Mouse (Mus musculus) limb, embryonic 15.5 days (tissue): ENCODE measurements around the gene Plcb3. TPM values are rescaled to one million over a fixed set of nuclear protein-coding genes. Genes with fewer than 3 reads are reported as not detected.
A peak's percentile ranks its signal among the peaks of the same experiment; 100 is the strongest.

Experiments
- ATAC-seq: fragments of 200-750 bp; cut with Nextera tagmentation; 2 replicates; pipeline ENCODE4 v1.8.0; 2017; ENCODE audit warnings: low read depth, moderate TSS enrichment; ENCODE audit not compliant: insufficient number of reproducible peaks, low FRiP score, low TSS enrichment
- H3K27ac ChIP-seq: fragments of 300-500 bp; sonication (generic); 2 replicates; pipeline ENCODE4 v1.5.1; 2015; ENCODE audit warnings: moderate library complexity, mild to moderate bottlenecking, inconsistent platforms
- H3K27me3 ChIP-seq: fragments of 300-500 bp; sonication (generic); 2 replicates; pipeline ENCODE4 v1.6.1; 2015; ENCODE audit warnings: inconsistent platforms
- H3K36me3 ChIP-seq: fragments of 300-500 bp; sonication (generic); 2 replicates; pipeline ENCODE4 v1.6.1; 2015; ENCODE audit warnings: inconsistent platforms
- H3K4me1 ChIP-seq: fragments of 300-500 bp; sonication (generic); 2 replicates; pipeline ENCODE4 v1.6.1; 2015; ENCODE audit warnings: inconsistent platforms
- H3K4me2 ChIP-seq: fragments of 300-500 bp; sonication (generic); 2 replicates; pipeline ENCODE4 v1.6.1; 2015; ENCODE audit warnings: mild to moderate bottlenecking, inconsistent platforms
- H3K4me3 ChIP-seq: fragments of 300-500 bp; sonication (generic); 2 replicates; pipeline ENCODE4 v1.5.1; 2015; ENCODE audit warnings: mild to moderate bottlenecking, inconsistent platforms
- H3K9ac ChIP-seq: fragments of 300-500 bp; sonication (generic); 2 replicates; pipeline ENCODE4 v1.6.1; 2015; ENCODE audit warnings: inconsistent platforms
- H3K9me3 ChIP-seq: fragments of 300-500 bp; sonication (generic); 2 replicates; pipeline ENCODE4 v1.6.1; 2016; ENCODE audit warnings: inconsistent platforms
- WGBS: fragments of 180-500 bp; shearing (Covaris S2); methylation state at CpG from one replicate; pipeline ENCODE4 v1.1.7; 2015; 5-methylcytosine and 5-hydroxymethylcytosine counted together
- microRNA-seq: library from miRNA; unstranded; fragments of <30 nt; microRNA quantifications from one replicate; pipeline ENCODE4, GENCODE M21; 2016
- polyA plus RNA-seq: library from polyadenylated mRNA; unstranded; fragments of >200 nt; fragmentation: Nextera tagmentation; extraction: Ambion mirVana; gene quantifications from 2 replicates; pipeline ENCODE4 v1.2.1, GENCODE M21; 2015

Gene Plcb3
- polyA plus RNA-seq, 1 experiment from 2014 or later = 50.5 TPM

DNA sequence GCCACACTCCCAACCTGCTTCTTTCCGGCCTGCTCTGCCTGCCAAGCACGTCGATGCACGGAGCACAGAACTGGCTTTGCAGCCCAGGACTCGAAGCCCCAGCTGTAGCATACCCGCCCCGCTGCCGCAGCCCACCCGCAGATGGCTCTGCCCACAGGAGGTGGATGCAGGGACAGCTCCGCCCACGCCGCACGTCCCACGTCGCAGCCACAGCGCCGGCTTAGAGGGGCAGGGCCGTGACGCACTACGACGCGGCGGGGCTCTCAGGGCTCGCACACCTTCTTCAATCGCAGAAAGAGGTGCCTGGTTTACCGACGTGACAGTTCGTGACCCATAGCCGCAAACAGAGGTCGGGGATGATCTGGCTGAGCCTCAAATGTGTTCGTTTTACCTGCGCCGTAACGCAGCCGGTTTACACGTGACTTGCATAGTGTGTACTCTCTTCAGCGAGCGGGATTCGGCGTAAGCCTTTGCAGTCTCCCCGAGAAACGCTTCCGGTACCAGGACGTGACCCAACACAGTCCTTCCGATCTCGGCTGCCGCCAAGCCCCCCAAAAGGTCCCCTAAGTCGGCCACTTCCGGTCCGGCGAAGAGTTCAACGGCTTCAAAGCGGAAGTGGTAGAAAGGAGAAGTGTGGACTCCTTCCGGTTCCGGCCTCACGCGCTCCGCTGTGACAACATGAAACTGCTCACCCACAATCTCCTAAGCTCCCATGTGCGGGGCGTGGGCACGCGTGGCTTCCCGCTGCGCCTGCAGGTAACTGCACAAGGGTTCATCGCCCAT, 66.6 kb downstream of the Plcb3 start, which contains the start of the genes Trmt112 and Prdx5:
Gene Trmt112 (plus strand): TSS at position 192 of the 783 bp plus-strand sequence.
Gene Prdx5 (minus strand): TSS at position 600 of the 783 bp plus-strand sequence.
- peak within 1 kb of the TSS; percentile 57 for H3K4me2 ChIP-seq
- H3K27ac ChIP-seq = peak within 1 kb of the TSS; percentile 99
- H3K4me1 ChIP-seq = peaks cover 38% of the 10 kb centered on the region
- H3K9me3 ChIP-seq = no peaks in the 10 kb centered on the region
- H3K27me3 ChIP-seq = no peaks in the 10 kb centered on the region
- WGBS = under 1% methylated on average over 64 of the region's 65 CpGs
- ATAC-seq = peak; percentile 92
- H3K9ac ChIP-seq = peak within 1 kb of the TSS; percentile 60
- peak within 1 kb of the TSS; percentile 64 for H3K4me3 ChIP-seq
- H3K36me3 ChIP-seq = peaks cover 62% of the 10 kb centered on the region

DNA sequence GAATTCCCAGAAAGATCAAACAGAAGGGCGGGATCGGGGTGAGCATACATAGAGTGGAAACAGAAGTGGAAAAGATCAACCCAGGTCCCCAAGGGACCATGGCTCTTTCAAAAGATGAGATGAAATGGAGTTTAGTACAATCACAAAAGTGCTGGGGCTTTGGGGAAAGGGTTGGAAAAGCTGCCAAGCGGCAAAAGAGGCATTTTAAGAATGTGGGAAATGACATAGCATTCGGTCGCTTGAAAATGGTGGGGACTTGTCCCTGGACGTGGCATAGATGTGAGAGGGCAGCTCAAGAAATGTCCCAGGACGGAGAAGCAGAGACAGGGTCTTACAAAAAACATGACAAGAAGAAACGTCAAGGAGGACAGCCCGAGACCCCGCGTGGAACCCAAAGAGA, 67.2 kb downstream of the Plcb3 start:
- Histone ChIP-seq H3K9ac (peak overlapping the region; percentile 60), H3K9me3 (no peaks in the 10 kb centered on the region), H3K27me3 (no peaks in the 10 kb centered on the region), H3K4me3 (peak overlapping the region; percentile 64), H3K4me2 (peak overlapping the region; percentile 57), H3K27ac (peak overlapping the region; percentile 99), H3K4me1 (peaks cover 37% of the 10 kb centered on the region), H3K36me3 (peaks cover 65% of the 10 kb centered on the region)
- no peak for ATAC-seq
- 5% methylated on average over 11 of the region's 11 CpGs for WGBS

DNA sequence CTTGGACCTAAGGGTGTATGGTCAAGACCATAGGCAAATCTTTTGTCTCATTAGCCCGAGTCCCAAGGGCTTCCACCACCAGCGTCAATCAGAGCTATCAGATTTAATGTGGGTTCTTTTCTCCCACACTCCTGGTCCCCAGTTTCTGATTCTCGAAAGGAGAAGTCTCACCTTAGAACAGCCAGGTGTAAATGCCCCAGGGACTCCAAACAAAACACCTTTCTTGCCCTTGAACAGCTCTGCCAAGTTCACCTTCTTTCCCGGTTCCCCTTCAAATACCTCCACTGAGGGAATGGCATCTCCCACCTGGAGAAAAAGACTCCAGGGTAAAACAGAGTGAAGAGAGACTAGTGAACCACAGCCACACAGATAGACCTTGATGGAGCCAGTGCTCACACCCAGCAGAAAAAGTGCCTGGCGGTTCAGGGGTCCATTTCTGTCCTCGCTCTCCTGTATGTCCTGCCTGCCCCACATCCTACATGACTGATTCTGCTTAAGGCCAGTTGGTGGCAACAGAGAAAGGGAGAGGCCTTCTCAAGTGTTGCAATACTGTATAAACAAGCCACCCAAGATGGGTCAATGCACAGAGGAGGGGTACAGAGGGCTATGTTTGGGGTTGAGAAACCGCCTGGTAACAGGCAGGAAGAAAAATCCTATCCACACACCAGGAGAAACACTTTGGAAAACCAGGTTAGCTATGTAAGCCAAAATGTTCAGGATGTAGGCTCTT, 68.3 kb downstream of the Plcb3 start:
- 82% methylated on average over 7 of the region's 7 CpGs for WGBS
- Histone ChIP-seq H3K27ac (no peak overlapping the region), H3K4me2 (peak overlapping the region; percentile 57), H3K36me3 (peaks cover 56% of the 10 kb centered on the region), H3K9me3 (no peaks in the 10 kb centered on the region), H3K4me1 (peaks cover 35% of the 10 kb centered on the region), H3K4me3 (peak overlapping the region; percentile 64), H3K9ac (peak overlapping the region; percentile 7; the same call in 1 of the 2 replicates), H3K27me3 (no peaks in the 10 kb centered on the region)
- ATAC-seq = no peak

DNA sequence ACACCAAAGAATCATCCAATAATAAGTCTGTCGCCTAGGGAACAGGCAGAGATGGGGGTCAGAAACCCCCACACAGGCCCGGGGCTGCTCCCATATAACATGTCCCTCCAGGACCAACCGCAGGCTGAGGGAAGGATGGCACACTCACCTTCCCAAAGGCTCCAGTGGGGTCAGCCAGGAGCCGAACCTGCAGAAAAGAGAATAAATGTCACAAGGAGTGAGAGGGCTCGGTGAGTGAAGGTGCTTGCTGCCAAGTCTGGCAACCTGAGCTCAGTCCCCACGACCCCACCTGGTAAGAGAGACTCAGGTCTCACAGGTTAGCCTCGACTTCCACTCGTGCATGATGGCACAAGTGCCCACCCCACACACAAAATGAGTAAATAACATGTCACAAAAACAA, 69.2 kb downstream of the Plcb3 start:
- WGBS = 89% methylated on average over 8 of the region's 8 CpGs
- Histone ChIP-seq H3K4me2 (no peak overlapping the region), H3K27ac (no peak overlapping the region), H3K36me3 (peaks cover 47% of the 10 kb centered on the region), H3K4me3 (no peak overlapping the region), H3K9ac (no peak overlapping the region), H3K4me1 (peaks cover 35% of the 10 kb centered on the region), H3K27me3 (no peaks in the 10 kb centered on the region), H3K9me3 (no peaks in the 10 kb centered on the region)
- ATAC-seq = no peak

DNA sequence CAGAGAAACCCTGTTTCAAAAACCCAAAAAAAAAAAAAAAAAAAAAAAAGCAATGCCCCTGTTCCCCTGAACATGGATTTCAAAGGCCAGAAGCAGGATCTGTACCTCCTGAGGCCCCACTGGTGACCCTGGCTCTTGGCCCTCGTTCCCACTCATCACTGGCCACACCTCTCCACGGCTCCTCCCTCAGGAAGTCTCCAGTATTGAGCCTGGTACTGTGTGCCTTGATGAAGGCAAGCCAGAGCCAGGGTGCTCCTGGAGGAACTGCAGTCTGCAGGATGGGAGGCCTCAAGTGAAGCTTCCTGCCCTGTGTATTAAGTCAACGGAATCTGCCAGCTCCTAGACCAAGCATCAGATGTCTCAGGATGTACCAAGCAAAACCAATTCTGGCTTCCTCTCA, 70.1 kb downstream of the Plcb3 start:
- WGBS = 88% methylated on average over 3 of the region's 3 CpGs
- Histone ChIP-seq H3K4me3 (no peak overlapping the region), H3K36me3 (peaks cover 38% of the 10 kb centered on the region), H3K27me3 (no peaks in the 10 kb centered on the region), H3K9ac (no peak overlapping the region), H3K4me1 (peaks cover 27% of the 10 kb centered on the region), H3K4me2 (no peak overlapping the region), H3K27ac (no peak overlapping the region), H3K9me3 (no peaks in the 10 kb centered on the region)
- no peak for ATAC-seq

DNA sequence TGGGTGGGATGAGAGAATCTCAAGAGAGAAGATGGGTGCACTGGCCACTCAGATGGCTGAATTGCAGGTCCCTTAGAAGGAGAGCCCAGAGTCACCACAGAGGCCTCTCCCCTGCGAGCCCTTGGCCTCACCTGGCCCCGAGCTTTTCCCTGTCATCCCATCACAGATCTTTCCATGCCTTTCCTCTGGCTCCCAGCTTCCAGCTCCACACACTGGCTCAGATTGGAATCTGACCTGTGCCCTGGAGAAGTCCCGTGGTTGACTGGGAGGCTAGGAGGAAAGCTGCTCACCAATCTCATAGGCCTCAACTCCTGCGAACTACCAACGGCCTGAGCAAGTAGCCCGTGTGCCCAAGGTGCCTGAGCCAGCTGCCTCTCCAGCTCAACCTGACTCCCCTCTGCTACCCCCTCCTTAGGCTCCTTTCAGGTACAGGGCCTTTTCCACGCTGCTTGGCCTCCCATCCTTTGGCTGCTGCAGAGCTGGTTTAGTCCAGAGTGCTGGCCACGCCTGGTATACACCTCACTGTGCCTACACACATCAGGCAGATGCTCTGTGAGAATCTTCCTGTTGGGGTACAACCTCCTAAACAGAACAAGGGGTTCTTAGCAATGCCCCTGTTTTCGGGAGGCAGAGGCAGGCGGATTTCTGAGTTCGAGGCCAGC, 70.6 kb downstream of the Plcb3 start:
- H3K36me3 ChIP-seq = peaks cover 36% of the 10 kb centered on the region
- no peak overlapping the region for H3K27ac ChIP-seq
- H3K4me2 ChIP-seq = no peak overlapping the region
- no peak overlapping the region for H3K4me3 ChIP-seq
- no peak overlapping the region for H3K9ac ChIP-seq
- 91% methylated on average over 11 of the region's 11 CpGs for WGBS
- H3K4me1 ChIP-seq = peaks cover 23% of the 10 kb centered on the region
- H3K9me3 ChIP-seq = no peaks in the 10 kb centered on the region
- H3K27me3 ChIP-seq = no peaks in the 10 kb centered on the region
- no peak for ATAC-seq

DNA sequence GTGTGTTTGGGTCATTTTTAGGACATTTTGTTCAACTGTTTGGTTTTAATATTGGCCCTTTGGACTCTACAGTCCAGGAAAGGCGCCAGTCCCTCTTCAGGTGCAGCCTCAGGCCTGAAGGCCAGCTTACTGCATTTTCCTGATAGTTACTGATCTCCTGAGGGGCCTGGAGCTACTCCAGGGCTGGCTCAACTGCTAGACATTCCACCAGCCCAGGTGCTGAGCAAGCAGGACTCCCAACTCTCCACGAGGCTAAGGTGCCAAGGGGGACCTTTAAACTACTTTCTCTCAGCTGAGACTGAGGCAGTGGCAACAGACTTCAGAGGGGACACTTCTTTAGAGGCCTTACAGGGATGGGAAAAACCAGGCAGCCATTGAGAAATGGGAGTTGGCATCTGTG, 71.4 kb downstream of the Plcb3 start:
- H3K4me1 ChIP-seq = peaks cover 23% of the 10 kb centered on the region
- ATAC-seq = no peak
- no peak overlapping the region for H3K4me3 ChIP-seq
- H3K27ac ChIP-seq = no peak overlapping the region
- H3K36me3 ChIP-seq = peaks cover 36% of the 10 kb centered on the region
- H3K4me2 ChIP-seq = no peak overlapping the region
- H3K27me3 ChIP-seq = no peaks in the 10 kb centered on the region
- H3K9ac ChIP-seq = no peak overlapping the region
- 61% methylated on average over 2 of the region's 2 CpGs for WGBS
- no peaks in the 10 kb centered on the region for H3K9me3 ChIP-seq

DNA sequence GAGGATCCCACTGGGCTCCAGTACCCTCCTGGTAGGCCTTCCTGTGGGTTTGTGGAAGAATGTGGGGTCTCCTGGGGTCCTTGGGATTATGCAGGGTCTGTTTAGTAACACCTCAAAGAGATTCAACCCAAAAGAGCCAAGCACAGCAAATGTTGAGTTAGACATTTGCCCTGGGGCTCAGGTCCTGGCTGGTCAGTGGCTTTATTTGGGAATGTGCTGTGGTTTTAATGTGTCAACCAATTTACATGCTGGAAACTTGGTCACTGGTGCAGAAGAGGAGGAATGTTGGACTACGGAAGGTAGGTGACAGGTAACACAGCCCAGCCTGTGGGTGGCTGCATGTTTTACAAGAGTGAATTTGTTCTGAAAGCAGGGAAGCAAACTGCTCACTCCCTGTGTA, 73.2 kb downstream of the Plcb3 start:
- Histone ChIP-seq H3K9me3 (no peaks in the 10 kb centered on the region), H3K4me2 (no peak overlapping the region), H3K36me3 (peaks cover 36% of the 10 kb centered on the region), H3K4me1 (peaks cover 16% of the 10 kb centered on the region), H3K4me3 (no peak overlapping the region), H3K9ac (no peak overlapping the region), H3K27me3 (no peaks in the 10 kb centered on the region), H3K27ac (no peak overlapping the region)
- whole genome bisulfite sequencing = 91% methylated on average over 1 of the region's 1 CpGs
- ATAC-seq = no peak

Small RNA genes lying within 50 kb of the gene (microRNA-seq; reads per million reads assigned to microRNA genes)
- gene Mir6990 = not detected

Other genes starting within 250 kb of the Plcb3 start
- gene Rps6ka4, start 135.8 kb downstream of the Plcb3 start, polyA plus RNA-seq = 33.5 and 36.1 TPM in 2 replicates
- gene Ccdc88b, start 118.3 kb downstream of the Plcb3 start, polyA plus RNA-seq = 1.2 and 1.7 TPM in 2 replicates
- 123 and 138 TPM in 2 replicates for gene Trmt112, start 66.8 kb downstream of the Plcb3 start, polyA plus RNA-seq
- gene Prdx5, start 66.4 kb downstream of the Plcb3 start, polyA plus RNA-seq = 349 and 392 TPM in 2 replicates
- gene Esrra, start 54.7 kb downstream of the Plcb3 start, polyA plus RNA-seq = 11.1 and 11.4 TPM in 2 replicates
- 6.7 and 7.9 TPM in 2 replicates for gene Catsperz, start 51.1 kb downstream of the Plcb3 start, polyA plus RNA-seq
- gene Kcnk4, start 42.0 kb downstream of the Plcb3 start, polyA plus RNA-seq = 1.5 and 1.7 TPM in 2 replicates
- gene Bad, start 34.6 kb downstream of the Plcb3 start, polyA plus RNA-seq = 92.3 and 94.7 TPM in 2 replicates
- gene Gpr137, start 34.0 kb downstream of the Plcb3 start, polyA plus RNA-seq = 35.2 and 38.9 TPM in 2 replicates
- 168 TPM in 2 replicates for gene Ppp1r14b, start 1.5 kb downstream of the Plcb3 start, polyA plus RNA-seq
- 117 and 124 TPM in 2 replicates for gene Fkbp2, start 4.0 kb upstream of the Plcb3 start, polyA plus RNA-seq
- 39.9 and 46.3 TPM in 2 replicates for gene Vegfb, start 11.2 kb upstream of the Plcb3 start, polyA plus RNA-seq
- 23.8 and 30.6 TPM in 2 replicates for gene Dnajc4, start 16.1 kb upstream of the Plcb3 start, polyA plus RNA-seq
- 21.7 and 24.1 TPM in 2 replicates for gene Nudt22, start 19.6 kb upstream of the Plcb3 start, polyA plus RNA-seq
- 11.9 and 12.2 TPM in 2 replicates for gene Trpt1, start 19.7 kb upstream of the Plcb3 start, polyA plus RNA-seq
- gene Fermt3, start 43.0 kb upstream of the Plcb3 start, polyA plus RNA-seq = 13.1 TPM in 2 replicates
- gene Stip1, start 63.5 kb upstream of the Plcb3 start, polyA plus RNA-seq = 207 and 226 TPM in 2 replicates
- gene Macrod1, start 80.3 kb upstream of the Plcb3 start, polyA plus RNA-seq = 18.2 and 27.2 TPM in 2 replicates
- gene Flrt1, start 129.3 kb upstream of the Plcb3 start, polyA plus RNA-seq = 5.6 and 5.8 TPM in 2 replicates
- gene Otub1, start 229.8 kb upstream of the Plcb3 start, polyA plus RNA-seq = 183 and 197 TPM in 2 replicates
- gene Cox8a, start 241.1 kb upstream of the Plcb3 start, polyA plus RNA-seq = 676 and 682 TPM in 2 replicates